Mouse (Mus musculus) megakaryocyte, embryonic 14.5 days (primary cell): ENCODE results near the gene Rps18.

ENCODE experiments used
- FLI1 ChIP-seq: IDR thresholded peaks from 2 replicates; pipeline ENCODE4 v1.6.1; 2012; ENCODE audit warnings: low read length, inconsistent platforms, mixed read lengths
- GATA1 ChIP-seq: IDR thresholded peaks from 3 replicates; pipeline ENCODE4 v1.6.1; 2012; ENCODE audit warnings: mixed read lengths, low read length, inconsistent platforms, borderline replicate concordance

- TF ChIP-seq GATA1 (no peak), FLI1 (no peak)
Measured at GRCm38 (mm10) chr17:33941381-33941780, 14.4 kb downstream of the Rps18 start.
